Mouse (Mus musculus) midbrain, embryonic 15.5 days (tissue): ENCODE data around the gene Zfp933. TPM values are rescaled to one million over a fixed set of nuclear protein-coding genes. Genes with fewer than 3 reads are reported as not detected.
"Not testable (repeated sequence)": the region's sequence is repeated elsewhere in the genome, so short reads cannot be mapped to it uniquely, and the experiment has no call there.

Source experiments
- ATAC-seq: fragments of 200-750 bp; cut with Nextera tagmentation; replicated peaks from 2 replicates; pipeline ENCODE4 v1.8.0; 2017; ENCODE audit warnings: moderate TSS enrichment
- H3K27ac ChIP-seq: fragments of 300-500 bp; sonication (generic); 2 replicates; pipeline ENCODE4 v1.5.1; 2015; ENCODE audit warnings: mild to moderate bottlenecking, inconsistent platforms
- H3K27me3 ChIP-seq: fragments of 300-500 bp; sonication (generic); replicated peaks from 2 replicates; pipeline ENCODE4 v1.6.1; 2015; ENCODE audit warnings: inconsistent platforms
- H3K36me3 ChIP-seq: fragments of 300-500 bp; sonication (generic); replicated peaks from 2 replicates; pipeline ENCODE4 v1.6.1; 2015; ENCODE audit warnings: inconsistent platforms
- H3K4me1 ChIP-seq: fragments of 300-500 bp; sonication (generic); 2 replicates; pipeline ENCODE4 v1.6.1; 2015; ENCODE audit warnings: inconsistent platforms
- H3K4me2 ChIP-seq: fragments of 300-500 bp; sonication (generic); 2 replicates; pipeline ENCODE4 v1.6.1; 2015; ENCODE audit warnings: inconsistent platforms, mild to moderate bottlenecking, moderate library complexity
- H3K4me3 ChIP-seq: fragments of 300-500 bp; sonication (generic); 2 replicates; pipeline ENCODE4 v1.5.1; 2015; ENCODE audit warnings: mild to moderate bottlenecking, inconsistent platforms
- H3K9ac ChIP-seq: fragments of 300-500 bp; sonication (generic); 2 replicates; pipeline ENCODE4 v1.6.1; 2015; ENCODE audit warnings: mild to moderate bottlenecking, inconsistent platforms
- H3K9me3 ChIP-seq: fragments of 300-500 bp; sonication (generic); 2 replicates; pipeline ENCODE4 v1.6.1; 2016; ENCODE audit warnings: inconsistent platforms
- whole genome bisulfite sequencing: fragments of 180-500 bp; shearing (Covaris S2); methylation state at CpG from one replicate; pipeline ENCODE4 v1.1.7; 2015; ENCODE audit warnings: mixed read lengths; 5-methylcytosine and 5-hydroxymethylcytosine counted together
- polyA plus RNA-seq: library from polyadenylated mRNA; unstranded; fragments of >200 nt; fragmentation: Nextera tagmentation; extraction: Ambion mirVana; gene quantifications from 2 replicates; pipeline ENCODE4 v1.2.1, GENCODE M21; 2015

The Zfp933 gene
- polyA plus RNA-seq, 1 experiment from 2014 or later, result 7.5 TPM

DNA sequence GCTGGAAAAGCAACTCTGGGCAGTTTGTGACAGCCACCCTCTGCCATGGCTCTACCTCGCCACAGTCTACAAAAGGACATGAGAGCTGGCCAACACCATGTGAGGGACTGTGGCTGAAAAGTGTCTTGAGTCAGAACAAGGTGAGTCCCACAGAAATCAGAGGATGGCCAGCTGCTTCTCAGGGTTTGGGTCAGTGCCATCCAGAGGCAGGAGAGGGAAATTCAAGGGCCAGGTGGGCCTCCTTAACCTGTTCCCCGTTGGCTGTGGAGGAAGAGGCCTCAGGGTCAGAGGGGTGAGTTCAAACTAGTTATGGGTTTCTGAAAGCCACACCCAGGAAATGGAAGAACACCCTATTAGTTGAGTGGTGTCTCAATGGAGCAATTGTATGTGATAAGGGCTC, 31.3 kb upstream of the Zfp933 start:
- Histone ChIP-seq H3K27ac (no peak overlapping the region), H3K27me3 (no peaks in the 10 kb centered on the region), H3K4me2 (no peak overlapping the region), H3K4me3 (no peak overlapping the region), H3K9me3 (no peaks in the 10 kb centered on the region), H3K4me1 (no peaks in the 10 kb centered on the region), H3K9ac (no peak overlapping the region), H3K36me3 (peaks cover 60% of the 10 kb centered on the region)
- no peak for ATAC-seq
- 84% methylated on average over 2 of the region's 2 CpGs for WGBS

GRCm38 (mm10) chr4:147878537-147878936, 30.4 kb upstream of the Zfp933 start:
- WGBS, result 96% methylated on average over 9 of the region's 9 CpGs

DNA sequence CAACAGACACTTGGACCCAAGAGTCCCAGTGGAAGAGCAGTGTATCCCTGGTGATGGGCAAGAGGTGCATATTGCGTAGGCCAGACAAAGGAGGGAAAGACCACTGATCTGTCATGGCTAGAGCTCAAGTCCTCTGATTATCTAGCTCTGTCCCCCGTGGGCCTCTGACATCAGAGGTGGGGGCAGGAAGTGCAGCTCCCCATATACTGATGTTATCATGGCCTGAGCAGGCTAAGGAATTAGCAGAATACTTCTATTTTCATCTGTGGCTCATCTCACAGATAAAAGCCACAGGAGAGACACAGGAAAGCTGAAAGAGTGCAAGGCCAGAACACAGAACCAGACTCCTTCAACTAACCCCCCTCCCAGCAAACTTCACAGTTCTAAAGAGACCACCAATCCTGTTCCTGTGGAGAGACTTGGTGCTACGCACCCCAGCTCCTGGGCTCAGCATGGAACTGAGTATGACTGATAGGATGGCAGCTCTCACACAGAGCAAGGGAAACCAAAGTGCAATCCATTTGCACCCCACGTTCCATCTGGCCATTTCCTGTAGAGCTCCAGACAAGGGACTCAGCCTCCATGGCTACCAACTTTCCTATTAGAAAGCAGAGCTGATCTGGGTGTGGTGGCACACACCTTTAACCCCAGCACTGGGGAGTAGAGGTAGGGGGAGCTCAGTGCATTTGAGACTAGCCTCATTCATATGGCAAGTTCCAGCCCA, 27.8 kb upstream of the Zfp933 start:
- H3K27ac ChIP-seq, result no peak overlapping the region
- no peaks in the 10 kb centered on the region for H3K27me3 ChIP-seq
- no peak overlapping the region for H3K4me3 ChIP-seq
- H3K4me2 ChIP-seq, result no peak overlapping the region
- no peak for ATAC-seq
- H3K9me3 ChIP-seq, result no peaks in the 10 kb centered on the region
- H3K9ac ChIP-seq, result no peak overlapping the region
- peaks cover 54% of the 10 kb centered on the region for H3K36me3 ChIP-seq
- no peaks in the 10 kb centered on the region for H3K4me1 ChIP-seq
- WGBS, result 87% methylated on average over 4 of the region's 4 CpGs

More at GRCm38 (mm10) chr4:147878537-147878936, 30.4 kb upstream of the Zfp933 start:
- Histone ChIP-seq H3K4me1 (no peaks in the 10 kb centered on the region), H3K27ac (no peak overlapping the region), H3K4me2 (no peak overlapping the region), H3K27me3 (no peaks in the 10 kb centered on the region), H3K9ac (no peak overlapping the region), H3K4me3 (no peak overlapping the region), H3K36me3 (peaks cover 60% of the 10 kb centered on the region), H3K9me3 (no peaks in the 10 kb centered on the region)
- ATAC-seq, result no peak

- H3K4me1 ChIP-seq, result peaks cover 28% of the 10 kb centered on the region
Measured at GRCm38 (mm10) chr4:147869238-147869637, 21.1 kb upstream of the Zfp933 start.

GRCm38 (mm10) chr4:147868450-147869031, 20.4 kb upstream of the Zfp933 start, which contains the start of the genes Miip and Fv1:
TSS of gene Miip (minus strand) at chr4:147868816.
TSS of gene Fv1 (plus strand) at chr4:147868979.
- Histone ChIP-seq H3K27me3 (no peaks in the 10 kb centered on the region), H3K4me1 (peaks cover 28% of the 10 kb centered on the region), H3K27ac (peak within 1 kb of the TSS; percentile 77), H3K9me3 (no peaks in the 10 kb centered on the region), H3K9ac (peak within 1 kb of the TSS; percentile 61), H3K4me3 (peak within 1 kb of the TSS; percentile 67), H3K36me3 (peaks cover 16% of the 10 kb centered on the region), H3K4me2 (peak within 1 kb of the TSS; percentile 67)
- WGBS, result under 1% methylated on average over 30 of the region's 30 CpGs
- ATAC-seq, result peak; percentile 96

More at GRCm38 (mm10) chr4:147869238-147869637, 21.1 kb upstream of the Zfp933 start:
- H3K36me3 ChIP-seq, result peaks cover 21% of the 10 kb centered on the region
- 8% methylated on average over 5 of the region's 5 CpGs for WGBS
- peak overlapping the region; percentile 37 for H3K9ac ChIP-seq
- peak overlapping the region; percentile 67 for H3K4me2 ChIP-seq
- no peak for ATAC-seq
- no peaks in the 10 kb centered on the region for H3K9me3 ChIP-seq
- peak overlapping the region; percentile 67 for H3K4me3 ChIP-seq
- H3K27ac ChIP-seq, result no peak overlapping the region
- no peaks in the 10 kb centered on the region for H3K27me3 ChIP-seq

GRCm38 (mm10) chr4:147867563-147868449, 19.6 kb upstream of the Zfp933 start:
- Histone ChIP-seq H3K9me3 (no peaks in the 10 kb centered on the region), H3K4me2 (peak overlapping the region; percentile 67), H3K27me3 (no peaks in the 10 kb centered on the region), H3K9ac (peak overlapping the region; percentile 61), H3K4me1 (peaks cover 28% of the 10 kb centered on the region), H3K36me3 (peaks cover 12% of the 10 kb centered on the region), H3K4me3 (peak overlapping the region; percentile 67), H3K27ac (peak overlapping the region; percentile 77)
- 11% methylated on average over 22 of the region's 22 CpGs for WGBS
- peak; percentile 13 for ATAC-seq

- Histone ChIP-seq H3K36me3 (peaks cover 11% of the 10 kb centered on the region; the same call in 1 of the 2 replicates), H3K4me1 (peaks cover 28% of the 10 kb centered on the region)
- WGBS, result 55% methylated on average over 3 of the region's 3 CpGs
- H3K4me3 ChIP-seq, ATAC-seq, H3K27me3 ChIP-seq, H3K27ac ChIP-seq, H3K4me2 ChIP-seq, H3K9me3 ChIP-seq, H3K9ac ChIP-seq: not testable (repeated sequence)
Measured at GRCm38 (mm10) chr4:147866793-147867192, 18.6 kb upstream of the Zfp933 start.

GRCm38 (mm10) chr4:147866056-147866455, 17.9 kb upstream of the Zfp933 start:
- Histone ChIP-seq H3K27me3 (no peaks in the 10 kb centered on the region), H3K36me3 (peaks cover 19% of the 10 kb centered on the region; the same call in 1 of the 2 replicates), H3K9me3 (no peaks in the 10 kb centered on the region), H3K4me1 (peaks cover 28% of the 10 kb centered on the region), H3K4me3 (no peak overlapping the region), H3K4me2 (no peak overlapping the region), H3K27ac (no peak overlapping the region), H3K9ac (no peak overlapping the region)
- ATAC-seq, result no peak
- WGBS, result 95% methylated on average over 9 of the region's 9 CpGs

DNA sequence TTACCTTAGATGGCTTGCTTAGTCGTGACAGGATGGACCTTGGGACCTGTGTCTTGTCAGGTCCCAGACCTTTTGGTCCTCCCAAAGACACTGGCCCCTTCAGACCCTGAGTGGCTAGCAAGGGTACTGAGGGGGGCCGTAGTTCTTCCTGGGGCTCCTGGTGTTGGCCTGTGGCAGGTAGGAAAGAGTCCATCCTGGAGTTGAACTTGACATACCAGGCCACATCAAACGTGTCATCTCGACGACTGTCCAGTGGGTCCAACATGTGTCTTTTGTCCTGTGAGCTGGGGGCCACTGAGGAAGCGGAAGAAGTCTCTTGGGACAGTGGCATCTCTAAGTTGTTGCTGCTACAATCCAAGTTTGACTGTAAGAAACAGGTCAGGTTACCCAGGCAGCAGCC, 17.5 kb upstream of the Zfp933 start:
- H3K27me3 ChIP-seq, result no peaks in the 10 kb centered on the region
- peaks cover 23% of the 10 kb centered on the region; the same call in 1 of the 2 replicates for H3K36me3 ChIP-seq
- no peak overlapping the region for H3K4me3 ChIP-seq
- no peak for ATAC-seq
- 92% methylated on average over 6 of the region's 6 CpGs for WGBS
- H3K4me1 ChIP-seq, result peaks cover 28% of the 10 kb centered on the region
- H3K9ac ChIP-seq, result no peak overlapping the region
- H3K9me3 ChIP-seq, result no peaks in the 10 kb centered on the region
- no peak overlapping the region for H3K4me2 ChIP-seq
- no peak overlapping the region for H3K27ac ChIP-seq

DNA sequence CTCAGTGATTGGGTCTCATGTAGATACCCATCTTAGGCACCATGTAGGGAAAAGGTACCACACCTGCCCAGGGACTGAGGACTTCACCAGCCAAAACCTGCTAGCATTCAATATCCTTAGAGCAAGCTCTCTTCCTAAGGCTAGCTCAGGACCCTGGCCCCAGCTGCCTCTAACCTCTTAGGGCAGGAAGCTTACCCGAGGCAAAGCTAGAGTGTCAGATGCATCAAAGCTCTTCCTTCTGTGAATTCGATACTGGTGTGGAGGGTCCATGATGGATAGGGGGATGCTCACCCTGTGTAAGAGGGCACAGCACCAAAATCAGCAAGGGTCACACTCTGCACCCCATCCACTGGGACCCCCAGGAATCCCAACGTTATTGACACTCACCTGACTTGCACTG, 13.9 kb upstream of the Zfp933 start:
- H3K27me3 ChIP-seq, result no peaks in the 10 kb centered on the region
- 94% methylated on average over 3 of the region's 3 CpGs for WGBS

DNA sequence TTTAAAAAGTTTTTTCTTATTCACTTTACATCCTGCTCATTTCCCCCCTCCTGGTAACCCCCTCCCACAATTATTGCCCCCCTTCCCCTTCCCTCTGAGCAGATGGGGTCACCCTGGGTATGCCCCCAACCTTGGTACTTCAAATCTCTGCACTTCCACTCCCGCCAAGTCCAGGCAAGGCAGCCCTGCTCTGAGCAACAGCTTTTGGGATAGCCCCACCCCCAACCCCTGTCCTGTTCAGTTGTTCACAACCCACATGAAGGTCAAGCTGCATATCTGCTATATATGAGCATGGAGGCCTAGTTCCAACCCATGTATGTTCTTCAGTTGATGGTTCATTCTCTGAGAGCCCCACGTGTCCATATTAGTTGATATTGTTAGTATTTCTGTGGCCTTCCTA, 2.6 kb upstream of the Zfp933 start:
- H3K36me3 ChIP-seq, result peaks cover 2% of the 10 kb centered on the region
- 81% methylated on average over 2 of the region's 2 CpGs for whole genome bisulfite sequencing
- H3K27me3 ChIP-seq, result no peaks in the 10 kb centered on the region
- H3K27ac ChIP-seq, result no peak overlapping the region
- H3K9ac ChIP-seq, result no peak overlapping the region
- H3K4me1 ChIP-seq, result peaks cover 10% of the 10 kb centered on the region
- H3K4me3 ChIP-seq, result no peak overlapping the region
- H3K4me2 ChIP-seq, result no peak overlapping the region
- ATAC-seq, result no peak
- 0 out of 2 replicates have a peak, but pooled peaks cover under 1% of the 10 kb centered on the region for H3K9me3 ChIP-seq

More for the DNA sequence above, 13.9 kb upstream of the Zfp933 start:
- H3K4me1 ChIP-seq, result peaks cover 1% of the 10 kb centered on the region
- H3K36me3 ChIP-seq, result peaks cover 26% of the 10 kb centered on the region; the same call in 1 of the 2 replicates
- H3K9me3 ChIP-seq, result no peaks in the 10 kb centered on the region
- ATAC-seq, result no peak
- H3K27ac ChIP-seq, result no peak overlapping the region
- H3K9ac ChIP-seq, result no peak overlapping the region
- H3K4me2 ChIP-seq, result no peak overlapping the region
- H3K4me3 ChIP-seq, result no peak overlapping the region

GRCm38 (mm10) chr4:147848584-147848991, 422 bp upstream of the Zfp933 start:
- ATAC-seq, result peak; percentile 83
- Histone ChIP-seq H3K4me3 (peak overlapping the region; percentile 56), H3K9ac (peak overlapping the region; percentile 26), H3K36me3 (peaks cover 15% of the 10 kb centered on the region), H3K4me1 (peaks cover 10% of the 10 kb centered on the region), H3K27me3 (no peaks in the 10 kb centered on the region), H3K4me2 (peak overlapping the region; percentile 52), H3K9me3 (peaks cover 6% of the 10 kb centered on the region; the same call in 1 of the 2 replicates), H3K27ac (peak overlapping the region; percentile 31; the same call in 1 of the 2 replicates)
- WGBS, result 6% methylated on average over 4 of the region's 4 CpGs
